Mouse (Mus musculus) large intestine, adult 2 months (tissue): ENCODE measurements at regions not wholly inside any gene's neighbourhood (a gene's known extent, or its start where the extent isn't known, plus 50 kb on each side); places are given as distances from the start of the nearest gene placed in this dataset.

Experiments
- DNase-seq: peaks from one replicate; pipeline ENCODE4 v3.0.0-alpha.2; 2012; ENCODE audit warnings: low read depth, low spot score
- WGBS: fragments of 180-500 bp; shearing (Covaris S2); methylation state at CpG from one replicate; pipeline ENCODE4 v1.1.7; 2018; 5-methylcytosine and 5-hydroxymethylcytosine counted together

DNA sequence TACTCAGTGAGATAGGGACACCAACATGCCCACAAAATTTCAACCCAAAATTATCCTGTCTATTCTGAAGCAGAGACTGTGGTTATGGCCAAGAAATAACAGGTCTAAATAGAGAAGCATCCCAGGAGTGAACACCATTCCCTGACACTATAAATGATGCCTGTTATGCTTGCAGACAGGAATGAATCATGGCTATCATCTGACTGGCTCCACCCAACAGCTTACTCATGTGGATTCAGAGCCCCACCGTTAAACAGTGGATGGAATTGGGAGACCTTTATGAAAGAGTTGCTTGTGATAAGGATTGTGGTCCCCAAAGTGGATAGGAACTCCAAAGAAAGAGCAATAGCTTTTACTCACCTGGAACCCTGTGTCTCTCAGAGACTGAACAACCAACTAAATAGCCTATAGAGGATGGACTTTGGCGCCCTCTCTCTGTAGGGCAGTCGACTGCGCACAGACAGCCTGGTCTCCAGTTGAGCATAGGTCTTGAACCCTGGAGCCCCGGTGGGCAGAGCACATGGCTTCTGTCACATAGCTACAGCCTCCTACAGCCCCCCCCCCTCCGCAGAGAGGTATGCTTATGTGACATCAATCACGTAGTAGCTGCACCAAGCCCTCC lies 1101.3 kb upstream of the Zeb2 start:
- 91% methylated on average over 7 of the region's 7 CpGs for WGBS
- no peak for DNase-seq

- WGBS: 58% methylated on average over 1 of the region's 1 CpGs
- no peak for DNase-seq
Observed at GRCm38 (mm10) chr2:46199341-46199740, 1082.1 kb upstream of the Zeb2 start.

DNA sequence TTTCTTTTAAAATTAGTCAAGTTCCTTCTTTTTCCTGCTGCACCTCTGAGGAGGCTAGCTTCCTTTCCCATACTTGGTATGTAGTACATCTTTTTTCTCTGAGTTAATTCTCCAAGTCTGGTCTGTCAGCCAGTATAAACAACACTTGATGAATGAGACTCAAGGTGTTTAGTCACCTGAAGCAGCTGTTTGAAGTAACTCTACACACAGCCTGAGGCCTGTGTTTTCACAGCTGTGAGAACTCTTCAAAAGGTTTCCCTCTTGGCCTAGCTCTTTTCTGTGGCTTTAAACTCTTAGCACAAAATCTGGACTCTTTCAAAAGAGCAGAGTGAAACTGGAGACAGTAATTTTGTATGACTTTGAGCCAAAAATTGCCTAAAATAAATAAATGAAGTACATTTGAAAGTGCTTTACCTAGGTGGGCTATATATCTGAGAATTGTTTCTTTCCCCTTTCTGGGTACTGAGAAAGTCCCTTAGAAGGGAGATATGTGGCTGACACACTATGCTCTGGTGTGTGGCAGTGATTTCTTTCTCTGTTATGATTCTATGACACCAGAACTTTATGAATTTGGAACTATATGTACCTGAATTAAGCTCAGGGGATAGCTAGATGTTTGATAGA lies 1070.2 kb upstream of the Zeb2 start:
- no peak for DNase-seq

DNA sequence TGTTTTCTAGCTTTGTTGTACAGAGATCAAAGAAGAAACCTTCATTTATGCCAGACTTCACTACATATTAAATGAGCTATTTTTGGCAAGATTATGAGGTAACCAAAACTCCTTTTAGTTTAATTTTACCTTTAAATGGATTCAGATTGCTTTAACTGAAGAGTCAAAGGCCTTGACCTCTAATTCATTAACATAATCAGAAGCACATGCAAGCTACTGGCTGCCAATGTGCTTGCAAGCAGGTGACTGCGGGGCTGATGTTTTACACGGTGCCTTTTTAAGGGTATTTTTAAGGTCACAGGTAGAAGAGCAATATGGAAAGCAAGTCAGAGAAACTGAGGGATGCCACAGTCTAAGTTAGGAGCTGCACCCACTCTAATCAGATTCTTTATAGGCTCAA lies 1066.0 kb upstream of the Zeb2 start:
- WGBS: 77% methylated on average over 2 of the region's 2 CpGs

GRCm38 (mm10) chr2:46179741-46180140 lies 1062.5 kb upstream of the Zeb2 start:
- no peak for DNase-seq
- 34% methylated on average over 4 of the region's 4 CpGs for WGBS

More for the DNA sequence above, 1066.0 kb upstream of the Zeb2 start:
- DNase-seq: no peak

DNA sequence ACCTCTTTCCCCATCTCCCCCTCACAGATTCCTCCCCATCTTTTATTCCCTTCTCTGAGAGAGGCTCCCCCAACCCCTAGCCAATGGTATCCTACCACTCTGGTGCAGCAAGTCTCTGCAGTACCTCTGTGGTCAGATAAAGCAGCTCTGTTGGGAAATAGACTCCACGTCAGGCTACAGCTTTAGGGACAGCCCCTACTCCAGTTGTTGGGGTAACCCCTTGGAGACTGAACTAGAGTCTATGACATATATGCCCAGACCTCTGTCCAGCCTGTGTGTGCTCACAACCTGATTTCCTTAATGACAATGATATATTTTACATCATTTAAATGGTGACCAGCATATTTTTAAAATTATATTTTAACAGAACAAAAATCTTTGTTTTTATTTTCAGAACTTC lies 1051.3 kb upstream of the Zeb2 start:
- DNase-seq: no peak
- WGBS: 51% methylated on average over 1 of the region's 1 CpGs

GRCm38 (mm10) chr2:46149848-46150247 lies 1032.7 kb upstream of the Zeb2 start:
- WGBS: 84% methylated on average over 3 of the region's 3 CpGs

DNA sequence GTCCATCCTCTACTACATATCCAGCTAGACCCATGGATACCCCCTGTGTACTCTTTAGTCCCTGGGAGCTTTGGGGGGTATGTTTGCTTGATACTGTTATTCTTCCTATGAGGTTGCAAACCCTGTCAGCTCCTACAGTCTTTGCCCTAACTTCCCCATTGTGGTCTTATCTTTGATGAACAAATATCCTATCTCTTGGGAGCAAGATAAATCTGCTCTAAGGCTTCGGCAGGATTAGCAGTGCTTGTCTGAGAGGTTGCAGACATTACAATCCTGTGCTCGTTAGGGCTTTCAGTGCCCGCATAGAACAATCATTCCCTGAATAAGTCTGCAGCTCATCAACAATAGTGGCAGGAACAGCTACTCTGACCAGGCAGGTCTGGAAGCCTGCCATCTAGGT lies 1002.7 kb upstream of the Zeb2 start:
- 52% methylated on average over 3 of the region's 3 CpGs for WGBS
- DNase-seq: no peak

More at GRCm38 (mm10) chr2:46149848-46150247, 1032.7 kb upstream of the Zeb2 start:
- no peak for DNase-seq

DNA sequence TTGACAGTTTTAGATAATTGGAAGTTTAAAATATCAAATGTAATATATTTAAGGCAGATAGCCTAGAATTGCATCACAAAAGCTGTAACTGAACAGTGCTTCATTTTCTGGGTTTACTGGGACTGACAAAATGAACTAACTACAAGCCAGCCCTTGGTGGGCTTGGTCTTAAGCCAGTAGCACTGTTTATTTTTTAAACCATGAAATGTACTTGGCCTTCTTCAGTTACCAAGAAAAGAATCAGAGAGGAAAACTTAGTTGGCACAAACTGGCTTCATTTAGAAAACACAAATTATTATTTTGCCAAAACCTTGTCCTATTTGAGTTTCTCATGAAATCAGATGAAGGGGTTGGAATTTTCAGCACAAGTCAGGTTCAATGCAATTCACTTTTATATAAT lies 989.8 kb upstream of the Zeb2 start:
- no peak for DNase-seq

DNA sequence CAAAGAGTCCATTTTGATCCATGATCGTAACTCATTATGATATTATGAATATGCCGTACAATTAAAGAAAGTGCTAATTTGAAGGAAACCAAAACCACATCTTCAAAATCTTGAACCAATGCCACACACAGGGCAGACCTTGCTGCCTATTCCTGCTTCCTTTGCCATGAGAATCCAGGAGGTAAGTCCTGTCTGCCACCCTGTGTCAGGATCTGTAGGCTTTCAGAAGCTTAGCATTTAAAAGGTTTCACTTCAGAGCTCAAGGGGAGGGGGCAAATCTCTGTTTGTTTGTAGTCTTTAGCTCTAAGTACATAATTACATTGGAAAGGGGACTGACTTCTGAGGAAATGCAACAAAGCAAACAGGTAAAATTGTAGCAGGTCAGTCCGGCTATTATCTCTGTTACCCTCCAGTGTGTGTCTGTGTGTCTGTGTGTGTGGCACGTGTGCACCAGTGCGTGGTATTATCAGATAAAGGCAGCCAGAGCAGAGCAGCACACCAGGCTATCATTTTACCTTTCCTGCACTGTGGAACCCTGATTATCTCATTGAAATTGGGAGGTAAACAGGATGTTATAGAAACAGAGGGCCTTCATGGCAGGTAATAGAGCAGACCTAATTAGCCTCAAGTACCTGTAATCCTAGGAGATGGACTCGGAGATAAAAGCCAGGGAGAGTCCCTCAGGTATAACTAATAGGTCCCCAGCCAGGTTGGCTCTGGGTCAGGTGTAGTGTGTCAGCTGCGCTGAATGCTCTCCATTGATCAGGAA lies 948.0 kb upstream of the Zeb2 start:
- no peak for DNase-seq
- WGBS: 52% methylated on average over 7 of the region's 7 CpGs

GRCm38 (mm10) chr2:46055729-46056128 lies 938.5 kb upstream of the Zeb2 start:
- 60% methylated on average over 8 of the region's 8 CpGs for WGBS

DNA sequence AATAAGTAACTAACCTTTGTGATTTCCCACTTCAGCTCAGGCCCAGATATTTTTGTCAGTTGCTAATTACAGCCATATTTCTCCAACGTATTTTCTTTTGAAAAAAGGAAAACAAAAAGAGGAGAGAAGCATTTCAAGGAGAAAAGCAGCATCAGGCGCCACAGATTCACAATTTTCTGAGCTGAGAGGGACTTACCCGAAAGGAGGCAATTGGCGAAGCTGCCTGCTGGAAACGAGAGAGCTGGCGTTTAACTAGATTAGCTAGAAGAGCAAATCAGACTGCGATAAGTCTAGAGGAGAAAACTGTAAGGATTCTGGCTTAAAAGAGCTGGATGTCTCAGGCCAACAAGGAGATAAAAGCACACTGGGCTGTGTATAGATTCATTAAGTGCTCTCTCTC lies 937.7 kb upstream of the Zeb2 start:
- WGBS: 77% methylated on average over 7 of the region's 7 CpGs
- DNase-seq: no peak

More at GRCm38 (mm10) chr2:46055729-46056128, 938.5 kb upstream of the Zeb2 start:
- DNase-seq: no peak

- DNase-seq: no peak
- 81% methylated on average over 1 of the region's 1 CpGs for WGBS
Observed at GRCm38 (mm10) chr2:46021854-46022253, 904.7 kb upstream of the Zeb2 start.

- 65% methylated on average over 3 of the region's 3 CpGs for WGBS
- DNase-seq: no peak
Observed at GRCm38 (mm10) chr2:46013771-46014269, 896.6 kb upstream of the Zeb2 start.

GRCm38 (mm10) chr2:46012716-46013115 lies 895.5 kb upstream of the Zeb2 start:
- 89% methylated on average over 1 of the region's 1 CpGs for WGBS
- DNase-seq: no peak

DNA sequence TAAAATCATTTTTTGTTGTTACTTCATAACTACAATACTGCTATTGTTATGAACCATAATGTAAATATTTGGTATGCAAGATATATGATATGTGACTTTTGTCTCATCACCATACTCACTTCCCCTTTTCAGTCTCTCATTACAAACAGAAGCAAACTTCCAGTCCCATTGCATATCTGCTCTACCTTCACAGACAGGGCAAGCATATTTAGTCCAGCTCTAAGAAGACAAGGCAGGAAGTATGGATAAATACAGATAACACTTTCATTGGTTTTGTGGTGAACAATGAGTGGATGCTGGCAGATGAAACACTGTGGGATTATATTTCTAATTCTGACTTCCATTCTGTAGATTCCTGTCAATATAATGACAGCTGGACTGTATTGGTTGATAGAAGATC lies 858.0 kb upstream of the Zeb2 start:
- DNase-seq: no peak

DNA sequence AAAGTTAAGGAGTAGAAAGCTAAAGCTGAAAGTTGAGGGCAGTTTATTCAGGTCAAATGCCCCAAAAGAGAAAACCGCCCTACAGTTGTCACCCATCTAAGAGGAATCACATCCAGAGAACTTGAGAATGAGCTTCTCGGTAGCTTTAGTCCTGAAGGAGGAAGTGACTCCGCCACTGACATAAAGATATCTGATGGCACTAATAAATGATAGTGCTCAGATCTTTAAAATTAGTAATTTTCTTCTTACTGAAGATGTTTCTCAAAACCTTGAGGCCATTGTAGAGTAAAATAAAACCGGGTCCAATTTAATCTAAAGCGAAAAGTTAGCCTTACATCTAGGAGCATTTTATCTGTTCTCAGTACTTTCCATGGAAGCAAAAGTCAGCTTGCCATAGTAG lies 851.4 kb upstream of the Zeb2 start:
- 87% methylated on average over 5 of the region's 5 CpGs for WGBS
- DNase-seq: no peak

GRCm38 (mm10) chr2:45956792-45957330 lies 839.7 kb upstream of the Zeb2 start:
- DNase-seq: no peak
- WGBS: 45% methylated on average over 4 of the region's 4 CpGs

DNA sequence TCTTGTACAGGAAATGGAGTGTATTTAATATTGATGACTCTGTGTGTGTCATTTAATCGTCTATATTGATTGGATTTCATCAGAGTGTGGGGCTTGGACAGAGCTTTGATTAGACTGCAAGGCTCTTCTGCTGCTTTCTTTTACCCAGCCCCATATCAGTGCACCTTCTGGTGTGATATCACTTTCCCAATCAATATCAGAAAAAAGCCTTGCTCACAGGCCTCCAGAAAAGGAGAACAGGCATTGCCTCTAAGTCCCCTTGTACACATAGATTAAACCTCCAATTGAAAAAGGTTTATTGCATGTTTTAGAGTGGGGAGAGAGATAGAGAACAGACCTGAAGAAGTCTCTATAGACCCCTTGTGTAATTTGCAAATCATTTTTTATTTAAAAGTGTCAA lies 831.6 kb upstream of the Zeb2 start:
- DNase-seq: no peak
- 81% methylated on average over 1 of the region's 1 CpGs for WGBS

DNA sequence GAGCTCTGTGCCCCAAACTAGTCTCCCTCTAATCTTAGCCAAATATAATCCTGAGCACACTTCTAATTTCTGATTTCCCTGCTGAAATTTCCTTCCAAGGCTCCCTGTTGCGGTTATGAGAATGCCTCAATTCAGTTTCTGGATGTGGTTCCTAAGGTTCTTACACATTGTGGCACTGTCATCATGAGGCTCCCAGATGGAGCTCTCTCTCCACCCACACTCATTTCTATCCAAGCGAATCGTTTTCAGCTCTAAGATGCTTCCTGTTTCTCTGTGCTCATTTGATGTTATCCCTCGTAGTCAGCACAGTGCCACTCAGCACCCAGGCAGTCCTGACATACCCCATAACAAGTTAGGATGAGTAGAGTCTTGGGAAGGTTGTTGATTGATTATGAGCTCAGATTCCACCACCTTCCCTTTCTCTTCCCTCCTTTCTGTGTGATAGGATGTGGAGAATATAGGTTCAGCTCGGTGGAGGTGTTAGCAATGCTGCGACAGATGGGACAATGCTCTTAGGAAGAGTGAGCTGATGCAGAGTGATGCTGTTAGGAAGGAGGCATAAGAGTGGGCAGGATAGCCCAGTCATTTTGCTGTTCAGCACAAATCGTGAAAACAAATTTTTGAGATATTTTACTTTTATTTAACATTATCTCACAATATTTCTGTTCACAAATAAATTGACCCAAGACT lies 808.7 kb upstream of the Zeb2 start:
- no peak for DNase-seq
- WGBS: 75% methylated on average over 7 of the region's 7 CpGs
